Mouse (Mus musculus) frontal cortex, adult 2 months (tissue): ENCODE results near the gene Ripk4. TPM values are rescaled to one million over a fixed set of nuclear protein-coding genes. Genes with fewer than 3 reads are reported as not detected.

ENCODE experiments used
- DNase-seq, 2 experiments: peaks; one replicate each; pipeline ENCODE4 v3.0.0; 2022; ENCODE audit warnings: low spot score in 1 of 2; ENCODE audit errors: extremely low spot score in 1 of 2
- polyA plus RNA-seq: library from polyadenylated mRNA; depleted of rRNA; stranded (reverse); fragments of >200 nt; gene quantifications from 2 replicates; pipeline ENCODE4 v1.2.3, GENCODE M21; 2012; rRNA removed

The Ripk4 gene
- polyA plus RNA-seq, 1 experiment: 0.86 TPM

DNA sequence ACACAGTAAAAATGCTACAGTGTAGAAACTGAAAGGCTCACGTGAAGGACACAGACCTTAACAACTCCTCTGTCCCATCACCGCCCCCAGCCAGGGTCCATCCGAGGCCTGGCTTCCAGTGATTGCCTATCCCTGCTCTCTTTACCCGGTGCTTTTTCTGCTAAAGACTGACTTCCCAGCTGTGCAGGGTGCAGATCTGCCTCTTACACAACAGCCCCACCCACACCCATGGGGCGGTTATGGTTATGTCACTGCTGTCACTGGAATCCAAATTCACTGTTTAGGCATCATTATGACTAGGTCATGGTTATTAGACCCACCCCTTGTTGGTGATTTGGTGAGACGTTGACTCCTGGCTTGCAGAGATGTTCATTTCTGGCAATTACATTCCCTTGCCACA lies 25.6 kb downstream of the Ripk4 start:
- DNase-seq: no peak

DNA sequence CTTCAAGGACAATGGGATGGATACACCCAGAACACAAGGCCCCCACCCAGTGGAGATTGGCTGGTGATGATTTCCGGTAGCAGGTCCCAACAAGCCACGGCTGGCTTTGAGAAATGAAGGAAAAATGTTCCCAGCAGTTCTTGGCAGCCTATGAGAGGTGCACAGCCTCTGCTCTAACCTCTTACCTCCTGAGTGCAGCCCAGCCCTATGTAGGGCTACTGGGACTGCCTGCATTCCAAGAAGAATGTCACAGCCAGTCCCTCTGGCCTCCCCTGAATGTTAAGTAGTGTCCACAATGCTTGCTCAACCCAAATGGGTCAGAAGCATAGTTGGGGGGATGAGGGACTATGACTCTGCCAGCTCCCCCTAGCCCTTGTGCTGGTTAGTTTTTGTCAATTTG lies 27.0 kb downstream of the Ripk4 start:
- peak in 1 of 2 experiments; percentile 6 for DNase-seq

DNA sequence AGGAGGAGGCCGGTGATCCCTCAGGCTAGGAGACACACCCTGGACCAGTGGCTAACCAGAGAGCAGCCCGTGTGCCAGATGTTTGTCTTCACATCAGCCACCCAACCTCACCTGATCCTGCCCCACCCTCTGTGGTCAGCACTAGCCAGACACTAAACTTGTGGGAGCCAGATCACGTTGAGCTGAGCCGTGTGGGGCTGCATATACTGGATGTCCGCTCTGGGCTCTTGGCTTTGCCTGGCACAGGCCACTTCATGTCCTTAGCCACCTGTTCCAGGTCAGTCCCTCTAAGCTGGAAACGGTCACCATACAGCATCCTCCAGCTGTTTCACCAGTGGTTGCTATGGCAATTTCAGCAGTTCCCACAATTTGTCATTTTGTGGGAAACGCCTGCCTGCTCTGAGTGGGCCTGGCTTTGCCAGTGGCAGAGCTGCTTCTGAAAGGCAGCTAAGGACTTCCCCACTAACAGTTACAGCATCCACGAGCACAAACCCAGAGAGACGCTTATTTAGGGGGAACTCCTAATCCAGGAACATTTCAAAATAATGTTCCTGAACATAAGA lies 28.7 kb downstream of the Ripk4 start:
- peak in 1 of 2 experiments; percentile 2 for DNase-seq

DNA sequence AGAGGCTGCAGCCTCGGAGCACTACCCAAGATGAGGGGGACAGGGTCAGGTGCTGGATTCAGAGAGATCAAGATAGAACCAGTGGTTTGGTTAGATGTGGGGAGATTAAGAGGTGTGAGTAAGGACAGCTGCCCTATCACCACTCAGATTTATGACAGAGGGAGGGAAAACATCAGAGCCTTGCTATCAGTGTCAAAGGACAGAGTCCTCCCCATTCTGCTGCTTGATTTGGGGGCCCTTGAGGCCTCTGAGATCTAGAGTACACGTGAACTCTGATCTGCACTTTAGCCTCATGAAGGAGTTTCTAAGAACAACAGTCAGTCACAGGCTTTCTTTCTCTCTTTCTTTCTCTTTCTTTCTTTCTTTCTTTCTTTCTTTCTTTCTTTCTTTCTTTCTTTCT lies 30.0 kb downstream of the Ripk4 start:
- no peak for DNase-seq

DNA sequence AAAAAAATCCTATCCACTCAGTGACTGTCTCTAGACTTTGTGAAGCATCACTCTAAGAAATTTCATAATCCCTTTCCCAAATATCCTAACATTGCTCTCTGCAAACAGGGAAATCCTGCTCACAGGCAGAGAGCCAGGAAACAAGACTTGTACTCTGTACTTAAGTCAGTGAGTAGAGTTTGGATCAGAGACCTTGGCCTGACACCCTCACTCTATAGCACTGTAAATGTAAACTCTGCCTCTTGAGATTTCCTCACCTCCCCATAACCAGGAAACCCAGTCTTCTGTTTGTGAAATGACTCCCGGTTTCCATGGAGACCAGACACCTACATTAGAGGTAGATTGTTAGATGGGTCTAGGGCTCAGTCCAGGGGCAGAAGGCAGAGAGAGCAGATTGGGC lies 33.3 kb downstream of the Ripk4 start:
- DNase-seq: no peak

DNA sequence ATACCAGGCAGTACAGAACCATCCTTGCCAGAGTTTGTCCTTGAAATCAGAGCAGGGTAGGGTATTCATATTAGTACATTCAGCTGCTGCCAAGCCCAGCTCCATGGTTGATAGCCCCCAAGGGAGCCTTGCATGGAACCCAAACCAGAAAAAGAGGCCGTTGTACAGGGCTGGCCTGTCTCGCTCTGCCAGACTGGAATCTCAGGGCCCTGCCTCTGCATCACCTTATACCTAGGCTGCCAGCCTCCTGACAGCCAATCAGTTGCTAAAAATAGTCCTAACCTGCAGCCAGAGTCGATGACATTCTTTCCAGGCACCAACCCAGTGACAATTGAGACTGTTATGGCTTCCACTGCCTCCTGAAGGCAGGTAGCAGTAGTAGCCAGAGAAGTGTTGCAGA lies 37.2 kb downstream of the Ripk4 start:
- DNase-seq: no peak

DNA sequence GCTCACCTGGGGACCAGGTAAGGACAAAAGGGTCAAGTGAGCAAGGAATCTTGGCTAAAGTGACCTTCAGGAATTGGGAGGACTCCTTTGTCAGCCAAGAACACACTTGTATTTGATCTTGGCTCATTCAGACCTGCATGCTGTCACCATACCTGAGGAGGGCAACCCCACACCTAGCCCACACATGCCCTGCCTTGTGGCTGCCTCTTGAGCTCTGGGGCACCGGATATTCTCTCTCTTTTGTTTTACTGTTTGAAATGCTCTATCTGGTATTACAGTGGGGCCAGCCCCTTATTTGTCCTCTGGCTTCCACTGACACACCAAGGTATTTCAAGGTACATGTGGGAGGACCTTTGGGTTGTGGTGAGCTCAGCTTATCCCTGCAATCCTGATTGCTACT lies 43.5 kb downstream of the Ripk4 start:
- no peak for DNase-seq

DNA sequence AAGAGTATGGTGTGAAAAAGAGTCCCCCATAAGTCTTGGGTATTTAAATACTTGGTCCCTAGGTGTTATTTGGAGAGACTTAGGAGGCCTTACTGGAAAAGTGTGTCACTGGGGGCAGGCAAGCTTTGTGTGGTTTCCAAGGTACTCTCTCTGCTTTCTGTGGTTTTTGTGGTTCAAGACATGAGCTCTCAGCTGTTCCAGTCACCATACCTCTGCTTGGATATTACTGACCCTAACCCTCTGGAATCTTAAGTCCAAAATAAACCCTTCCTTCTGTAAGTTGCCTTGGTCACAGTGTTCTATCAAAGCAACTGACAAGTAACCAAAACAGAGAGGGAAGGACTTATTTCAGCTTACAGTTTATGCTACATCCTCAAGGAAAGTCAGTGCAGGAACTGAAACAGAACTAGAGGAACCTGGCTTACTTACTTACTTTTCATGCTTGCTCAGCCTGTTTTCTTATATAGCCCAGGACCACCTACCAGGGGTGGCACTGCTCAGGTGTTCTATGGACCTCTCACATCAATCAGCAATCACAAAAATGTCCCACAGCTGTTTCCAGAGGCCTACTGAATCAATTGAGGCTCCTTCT lies 44.1 kb downstream of the Ripk4 start:
- DNase-seq: no peak

DNA sequence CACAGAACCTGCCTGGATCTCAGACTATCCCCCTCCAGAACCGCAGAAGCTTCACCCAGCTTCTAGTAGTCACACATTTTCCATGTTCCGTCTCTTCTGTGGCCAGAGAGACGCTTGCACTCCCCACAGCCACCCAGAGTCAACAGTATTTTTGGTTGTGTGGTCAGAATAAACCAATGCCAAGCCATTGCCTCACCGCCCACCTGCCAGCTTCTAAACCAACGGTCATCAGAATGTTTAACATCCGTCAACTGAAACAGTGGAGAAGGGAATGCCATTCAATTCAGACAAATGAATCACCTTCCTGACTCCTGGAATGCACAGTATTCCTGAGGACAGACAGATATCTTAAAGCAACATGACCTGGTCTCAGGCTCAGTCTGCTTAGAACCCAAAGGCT lies 47.0 kb downstream of the Ripk4 start:
- no peak for DNase-seq

DNA sequence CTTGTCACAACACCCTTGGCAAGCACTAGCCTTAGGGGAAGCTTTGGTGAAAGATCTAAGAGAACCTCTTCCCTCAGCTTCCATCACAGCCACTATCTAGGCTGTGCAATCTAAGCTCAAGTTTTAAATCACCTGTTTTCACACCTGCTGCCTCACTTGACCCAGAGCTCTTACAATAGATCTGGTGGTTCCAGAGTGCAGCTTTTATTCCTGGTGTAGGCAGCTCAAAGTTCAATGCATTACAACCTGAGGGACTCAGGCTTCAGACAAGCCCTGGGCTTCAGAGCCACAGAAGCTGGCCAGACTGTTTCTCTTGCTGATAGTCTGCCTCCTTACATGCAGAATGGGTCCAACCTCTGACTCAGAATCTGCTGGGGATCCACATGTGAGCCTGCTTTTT lies 51.5 kb downstream of the Ripk4 start:
- no peak for DNase-seq

DNA sequence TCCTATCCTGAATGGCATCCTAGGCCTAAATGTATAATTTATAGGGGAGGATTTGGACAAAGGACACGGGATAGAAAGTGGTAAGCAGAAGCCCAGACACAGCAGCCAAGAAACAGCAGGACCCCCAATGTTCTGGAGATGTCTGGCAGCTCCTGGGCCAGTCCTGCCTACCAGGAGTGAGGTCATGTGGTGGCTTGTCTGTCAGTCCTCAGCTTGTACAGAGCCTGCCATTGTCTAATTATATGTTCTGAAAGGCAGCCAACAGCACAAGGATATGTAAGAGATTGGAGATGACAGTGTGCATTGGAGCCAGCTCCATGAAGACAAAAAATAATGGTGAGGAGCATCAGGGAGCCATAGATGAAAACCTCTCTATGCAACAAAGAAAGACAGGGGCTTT lies 61.7 kb downstream of the Ripk4 start:
- peak in 1 of 2 experiments; percentile 10 for DNase-seq

DNA sequence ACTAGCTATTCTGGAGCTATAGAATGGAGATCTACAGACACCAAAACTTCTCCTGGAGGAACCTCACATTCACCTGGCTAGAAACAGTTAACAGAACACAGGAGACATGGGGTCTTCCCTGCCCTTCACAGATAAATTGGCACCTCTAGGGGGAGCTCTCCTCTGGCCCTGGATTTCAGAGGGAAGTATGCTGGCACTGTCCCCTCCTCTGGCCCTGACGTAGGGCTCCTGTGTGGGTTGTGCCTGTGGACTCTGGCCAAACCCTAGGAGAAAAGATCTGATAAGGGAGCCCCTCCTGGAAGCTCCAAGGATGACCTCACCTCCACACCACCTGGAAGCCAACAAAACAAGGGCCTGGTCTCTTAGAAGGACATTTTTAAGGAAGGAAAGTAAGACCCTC lies 65.8 kb downstream of the Ripk4 start:
- DNase-seq: peak in 1 of 2 experiments; percentile 22

DNA sequence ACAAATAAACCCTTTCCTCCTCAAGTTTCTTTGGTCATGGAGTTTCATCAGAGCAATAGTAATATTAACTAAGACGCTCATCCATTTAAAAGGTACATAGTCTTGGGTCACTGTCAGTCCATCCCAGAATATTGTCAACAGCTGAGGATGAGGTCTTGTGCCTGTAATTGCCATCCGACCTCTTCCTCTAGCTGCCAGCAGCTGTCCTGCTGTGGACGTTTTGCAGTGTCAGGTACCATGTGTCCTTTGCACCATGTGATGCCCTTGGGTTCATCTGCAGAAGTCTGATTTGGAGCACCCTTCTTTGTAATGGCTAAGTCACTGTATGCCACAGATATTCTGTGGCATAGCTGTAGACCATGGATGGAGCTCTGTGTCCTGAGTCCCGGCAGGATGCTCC lies 67.9 kb downstream of the Ripk4 start:
- DNase-seq: no peak

Other genes with a start within 250 kb of the Ripk4 start
- not detected in 2 replicates for gene Fam3b, start 249.0 kb downstream of the Ripk4 start, polyA plus RNA-seq
- 0.19 and 0.26 TPM in 2 replicates for gene Tmprss2, start 152.6 kb downstream of the Ripk4 start, polyA plus RNA-seq
- 15.1 and 19.1 TPM in 2 replicates for gene Prdm15, start 88.1 kb upstream of the Ripk4 start, polyA plus RNA-seq
- 9.7 and 10.4 TPM in 2 replicates for gene C2cd2, start 198.8 kb upstream of the Ripk4 start, polyA plus RNA-seq
- gene Zbtb21, start 198.8 kb upstream of the Ripk4 start, polyA plus RNA-seq: 16.3 and 18.2 TPM in 2 replicates
- 28.8 and 29.6 TPM in 2 replicates for gene B230307C23Rik, start 233.5 kb upstream of the Ripk4 start, polyA plus RNA-seq